Mouse (Mus musculus) granulocyte monocyte progenitor cell, adult 5-6 weeks (primary cell): ENCODE measurements around the gene Vmn1r219. TPM values are rescaled to one million over a fixed set of nuclear protein-coding genes. Genes with fewer than 3 reads are reported as not detected.
"Not testable (repeated sequence)": the region's sequence is repeated elsewhere in the genome, so short reads cannot be mapped to it uniquely, and the experiment has no call there.

Source experiments
- ATAC-seq: replicated peaks from 2 replicates; pipeline ENCODE4 v1.8.0; 2016; ENCODE audit warnings: mild to moderate bottlenecking, moderate TSS enrichment, inconsistent platforms; ENCODE audit not compliant: poor library complexity, severe bottlenecking
- total RNA-seq, 2 experiments: library from RNA; stranded (forward) in 1 of 2; stranded (reverse) in 1 of 2; fragments of 200-712, 200-1000 nt in 1 of 2; fragments of >200 nt in 1 of 2; fragmentation: Nextera tagmentation in 1 of 2; gene quantifications; 2 replicates each; pipeline ENCODE4 v1.2.3; 2014 to 2017

The Vmn1r219 gene
- not detected in 2 replicates for total RNA-seq (2014; fragmentation: Nextera tagmentation)
- not detected in 2 replicates for total RNA-seq (2017)

GRCm38 (mm10) chr13:23159012-23159411, at the start of gene Vmn1r219:
TSS of gene Vmn1r219 (plus strand) at chr13:23159312.
- no peak for ATAC-seq

- ATAC-seq, result not testable (repeated sequence)
Observed at GRCm38 (mm10) chr13:23118126-23118525, 41.0 kb upstream of the Vmn1r219 start, which contains the start of gene Vmn1r217. TSS of gene Vmn1r217 (minus strand) at chr13:23118226.

- ATAC-seq, result no peak
Observed at GRCm38 (mm10) chr13:23120611-23121010, 38.5 kb upstream of the Vmn1r219 start.

GRCm38 (mm10) chr13:23133099-23133498, 26.0 kb upstream of the Vmn1r219 start, which contains the start of gene Vmn1r218:
TSS of gene Vmn1r218 (plus strand) at chr13:23133155.
- ATAC-seq, result no peak

- ATAC-seq, result no peak
Observed at GRCm38 (mm10) chr13:23133501-23133900, 25.6 kb upstream of the Vmn1r219 start.

GRCm38 (mm10) chr13:23138880-23139279, 20.2 kb upstream of the Vmn1r219 start:
- ATAC-seq, result no peak

- ATAC-seq, result no peak
Observed at GRCm38 (mm10) chr13:23157848-23158247, 1.3 kb upstream of the Vmn1r219 start.

GRCm38 (mm10) chr13:23166471-23166870, 7.4 kb downstream of the Vmn1r219 start:
- ATAC-seq, result not testable (repeated sequence)

GRCm38 (mm10) chr13:23187875-23188274, 28.8 kb downstream of the Vmn1r219 start, which contains the start of gene Vmn1r220:
TSS of gene Vmn1r220 (minus strand) at chr13:23187975.
- no peak for ATAC-seq

GRCm38 (mm10) chr13:23203885-23204284, 44.8 kb downstream of the Vmn1r219 start:
- not testable (repeated sequence) for ATAC-seq

- not testable (repeated sequence) for ATAC-seq
Observed at GRCm38 (mm10) chr13:23213827-23214226, 54.7 kb downstream of the Vmn1r219 start, which contains the start of gene Vmn1r221. TSS of gene Vmn1r221 (plus strand) at chr13:23214127.

Other genes with a start within 250 kb of the Vmn1r219 start
- not detected in 2 replicates for gene Vmn1r213, start 151.7 kb upstream of the Vmn1r219 start, total RNA-seq (2014; fragmentation: Nextera tagmentation)
- gene Vmn1r213, start 151.7 kb upstream of the Vmn1r219 start, total RNA-seq (2017), result not detected in 2 replicates
- not detected in 2 replicates for gene Vmn1r214, start 128.9 kb upstream of the Vmn1r219 start, total RNA-seq (2014; fragmentation: Nextera tagmentation)
- not detected in 2 replicates for gene Vmn1r214, start 128.9 kb upstream of the Vmn1r219 start, total RNA-seq (2017)
- gene Vmn1r215, start 91.3 kb upstream of the Vmn1r219 start, total RNA-seq (2014; fragmentation: Nextera tagmentation), result not detected in 2 replicates
- not detected in 2 replicates for gene Vmn1r215, start 91.3 kb upstream of the Vmn1r219 start, total RNA-seq (2017)
- gene Vmn1r217, start 41.1 kb upstream of the Vmn1r219 start, total RNA-seq (2014; fragmentation: Nextera tagmentation), result not detected in 2 replicates
- not detected in 2 replicates for gene Vmn1r217, start 41.1 kb upstream of the Vmn1r219 start, total RNA-seq (2017)
- gene Vmn1r218, start 26.2 kb upstream of the Vmn1r219 start, total RNA-seq (2014; fragmentation: Nextera tagmentation), result not detected in 2 replicates
- not detected in 2 replicates for gene Vmn1r218, start 26.2 kb upstream of the Vmn1r219 start, total RNA-seq (2017)
- gene Vmn1r220, start 28.7 kb downstream of the Vmn1r219 start, total RNA-seq (2014; fragmentation: Nextera tagmentation), result not detected in 2 replicates
- not detected in 2 replicates for gene Vmn1r220, start 28.7 kb downstream of the Vmn1r219 start, total RNA-seq (2017)
- not detected in 2 replicates for gene Vmn1r221, start 54.8 kb downstream of the Vmn1r219 start, total RNA-seq (2014; fragmentation: Nextera tagmentation)
- gene Vmn1r221, start 54.8 kb downstream of the Vmn1r219 start, total RNA-seq (2017), result not detected in 2 replicates
- gene Vmn1r222, start 76.6 kb downstream of the Vmn1r219 start, total RNA-seq (2014; fragmentation: Nextera tagmentation), result not detected in 2 replicates
- gene Vmn1r222, start 76.6 kb downstream of the Vmn1r219 start, total RNA-seq (2017), result not detected in 2 replicates
- not detected in 2 replicates for gene Vmn1r223, start 87.8 kb downstream of the Vmn1r219 start, total RNA-seq (2014; fragmentation: Nextera tagmentation)
- gene Vmn1r223, start 87.8 kb downstream of the Vmn1r219 start, total RNA-seq (2017), result not detected in 2 replicates
- 21.8 and 34.5 TPM in 2 replicates for gene Zfp322a, start 209.9 kb downstream of the Vmn1r219 start, total RNA-seq (2014; fragmentation: Nextera tagmentation)
- gene Zfp322a, start 209.9 kb downstream of the Vmn1r219 start, total RNA-seq (2017), result 43.7 and 71.1 TPM in 2 replicates